Mouse (Mus musculus) heart, postnatal 0 days (tissue): Measurements from ENCODE around the gene Ephb2.

Experiments
- CTCF ChIP-seq: IDR thresholded peaks from 2 replicates; pipeline ENCODE4 v1.5.1; 2016; ENCODE audit warnings: antibody characterized with exemption, control low read depth, low read depth
- EP300 ChIP-seq: IDR thresholded peaks from 2 replicates; pipeline ENCODE4 v1.6.1; 2016; ENCODE audit warnings: antibody characterized with exemption, low read depth

DNA sequence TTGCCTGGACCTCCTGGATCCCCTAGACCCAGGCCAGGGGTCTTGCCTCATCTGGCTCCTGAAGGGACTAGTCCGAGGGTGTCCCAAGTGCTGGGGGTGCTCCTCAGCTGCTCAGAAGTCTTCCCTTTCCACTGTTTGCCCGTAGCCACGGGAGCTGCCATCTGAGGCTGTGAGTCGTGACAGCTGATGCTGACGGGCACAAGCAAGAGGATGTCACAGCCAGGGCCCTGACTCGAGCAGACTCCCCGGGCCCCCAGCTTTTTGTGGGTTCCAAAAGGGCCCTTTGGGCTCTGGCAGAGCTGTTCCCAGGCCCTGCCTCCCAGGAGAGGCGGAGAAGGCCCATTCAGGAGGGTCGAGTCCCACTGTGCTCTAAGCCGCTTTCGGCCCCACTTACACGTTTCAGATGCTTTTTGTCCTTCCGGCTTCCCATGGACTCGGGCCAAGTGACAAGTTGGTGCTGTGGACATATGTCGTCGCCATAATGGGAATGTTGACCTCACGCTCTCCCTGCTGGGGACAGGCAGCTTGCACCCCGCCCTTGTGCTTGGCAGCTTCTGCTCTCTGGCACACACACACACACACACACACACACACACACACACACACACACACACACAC lies 10.7 kb downstream of the Ephb2 start:
- TF ChIP-seq CTCF: no peak
- TF ChIP-seq EP300: no peak
